Mouse (Mus musculus): ENCODE results near the gene Ank. TPM values are rescaled to one million over a fixed set of nuclear protein-coding genes. Genes with fewer than 3 reads are reported as not detected.
"Not testable (repeated sequence)": the region's sequence is repeated elsewhere in the genome, so short reads cannot be mapped to it uniquely, and the experiment has no call there.

Gene Ank
- total and polyA plus RNA-seq, 3 experiments: 176 to 225 (median 196) TPM

DNA sequence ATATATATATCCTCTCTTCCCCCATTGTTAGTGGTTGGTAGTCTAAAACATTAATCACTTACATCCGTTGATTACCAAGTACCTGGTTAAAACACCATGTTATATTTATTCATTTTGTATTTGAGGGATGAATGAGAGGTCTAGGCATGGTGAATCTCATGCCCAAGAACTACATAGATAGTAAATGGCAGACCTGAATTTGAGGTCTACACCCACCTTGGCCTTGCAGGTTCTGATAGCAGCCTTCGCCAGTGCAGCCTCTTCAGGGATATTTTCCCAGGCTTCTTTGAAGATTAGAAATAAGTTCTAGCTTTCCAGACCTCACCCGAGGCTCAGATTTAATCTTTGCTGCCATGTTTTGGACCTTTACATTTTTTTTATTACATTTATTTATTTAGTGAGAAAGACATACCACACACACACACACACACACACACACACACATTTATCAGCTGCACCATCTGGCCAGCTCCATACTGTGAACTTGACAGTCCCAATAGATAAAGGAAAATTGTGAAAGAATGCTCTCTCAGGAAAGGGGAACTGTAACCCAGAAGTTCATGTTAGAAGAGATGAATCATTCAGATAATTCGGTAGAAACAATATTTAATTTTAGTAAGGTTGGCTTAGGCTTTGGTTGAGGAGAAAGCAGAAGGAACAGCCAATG lies 2.5 kb downstream of the Ank start:
- no peak overlapping the region for H3K9ac ChIP-seq (ENCODE audit: low read depth, low read length)
- H3K27me3 ChIP-seq (ENCODE audit: control insufficient read depth, insufficient read depth, low read length): no peaks in the 10 kb centered on the region
- peaks cover 15% of the 10 kb centered on the region for H3K36me3 ChIP-seq (ENCODE audit: control insufficient read depth, insufficient read depth, low read length)
- TF ChIP-seq POLR2A (IDR thresholded peaks at IDR 0.05; ENCODE audit: insufficient read depth, low read depth, low read length) (no peak), EP300 (IDR thresholded peaks at IDR 0.05; ENCODE audit: insufficient read depth, low read depth, low read length) (no peak), CTCF (IDR thresholded peaks at IDR 0.05) (no peak)
- no peak overlapping the region for H3K4me3 ChIP-seq
- DNase-seq: no peak
- 51% methylated on average over 4 of the region's 4 CpGs for WGBS
- intact Hi-C loops (cut with DNase I): loop anchor here (5.0 kb wide), 1 partner anchor 143 kb away; no protein-coding TSS in a partner anchor
- peaks cover 5% of the 10 kb centered on the region; the same call in 1 of the 2 replicates for H3K79me2 ChIP-seq (replicated peaks; ENCODE audit: control insufficient read depth, insufficient read depth, low read length)
- H3K27ac ChIP-seq: 0 out of 2 replicates have a peak overlapping the region, but pooled peaks have one; percentile 27
- peaks cover 1% of the 10 kb centered on the region for H3K4me1 ChIP-seq (ENCODE audit: control insufficient read depth, insufficient read depth, low read length)

DNA sequence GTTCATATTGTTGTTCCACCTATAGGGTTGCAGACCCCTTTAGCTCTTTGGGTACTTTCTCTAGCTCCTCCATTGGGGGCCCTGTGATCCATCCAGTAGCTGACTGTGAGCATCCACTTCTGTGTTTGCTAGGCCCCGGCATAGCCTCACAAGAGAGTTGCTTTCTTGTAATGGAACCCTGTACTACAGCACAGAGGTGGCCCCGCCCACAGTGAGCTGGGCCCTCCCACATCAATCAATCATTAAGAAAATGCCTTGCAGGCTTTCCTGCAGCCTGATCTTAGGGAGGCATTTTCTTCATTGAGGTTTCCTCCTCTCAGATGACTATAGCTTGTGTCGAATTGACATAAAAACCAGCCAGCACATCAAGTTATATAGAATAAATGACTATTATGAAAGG lies 3.9 kb downstream of the Ank start:
- H3K79me2 ChIP-seq (replicated peaks; ENCODE audit: control insufficient read depth, insufficient read depth, low read length); H3K9ac ChIP-seq (ENCODE audit: low read depth, low read length); H3K27ac ChIP-seq; DNase-seq; intact Hi-C loops (cut with DNase I); H3K4me3 ChIP-seq; H3K4me1 ChIP-seq (ENCODE audit: control insufficient read depth, insufficient read depth, low read length); H3K27me3 ChIP-seq (ENCODE audit: control insufficient read depth, insufficient read depth, low read length): not testable (repeated sequence)
- 86% methylated on average over 3 of the region's 3 CpGs for WGBS
- peaks cover 19% of the 10 kb centered on the region for H3K36me3 ChIP-seq (ENCODE audit: control insufficient read depth, insufficient read depth, low read length)

DNA sequence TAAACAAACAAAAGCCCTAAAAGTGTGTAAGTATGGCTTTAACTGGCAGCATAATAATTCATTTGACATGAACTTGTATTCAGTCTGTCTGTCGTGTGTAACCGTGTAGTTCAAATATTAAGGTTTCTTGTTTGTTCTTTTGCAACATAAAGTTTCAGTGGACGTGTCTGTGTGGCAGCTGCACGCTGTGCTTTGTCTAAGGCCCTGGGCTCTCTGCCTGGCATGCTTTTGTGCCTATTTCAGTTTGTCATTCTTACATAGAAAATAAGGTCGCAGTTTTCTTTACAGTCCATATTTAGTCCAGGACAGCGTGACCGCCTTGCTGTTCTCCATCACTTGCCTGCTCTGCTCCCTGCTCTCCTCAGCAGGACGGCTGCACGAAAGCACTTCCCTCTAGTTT lies 5.8 kb downstream of the Ank start:
- peak in 1 of 2 experiments; percentile 22 for DNase-seq
- intact Hi-C loops (cut with DNase I): no loop called here
- Histone ChIP-seq H3K4me1 (ENCODE audit: control insufficient read depth, insufficient read depth, low read length) (peaks cover 1% of the 10 kb centered on the region), H3K9ac (ENCODE audit: low read depth, low read length) (peak overlapping the region; percentile 41), H3K27me3 (ENCODE audit: control insufficient read depth, insufficient read depth, low read length) (no peaks in the 10 kb centered on the region), H3K4me3 (no peak overlapping the region), H3K79me2 (replicated peaks; ENCODE audit: control insufficient read depth, insufficient read depth, low read length) (0 out of 2 replicates have a peak, but pooled peaks cover 3% of the 10 kb centered on the region), H3K27ac (peak overlapping the region; percentile 48), H3K36me3 (ENCODE audit: control insufficient read depth, insufficient read depth, low read length) (peaks cover 19% of the 10 kb centered on the region)
- TF ChIP-seq POLR2A (IDR thresholded peaks at IDR 0.05; ENCODE audit: insufficient read depth, low read depth, low read length) (no peak), CTCF (IDR thresholded peaks at IDR 0.05) (no peak), EP300 (IDR thresholded peaks at IDR 0.05; ENCODE audit: insufficient read depth, low read depth, low read length) (no peak)
- 58% methylated on average over 9 of the region's 9 CpGs for WGBS

DNA sequence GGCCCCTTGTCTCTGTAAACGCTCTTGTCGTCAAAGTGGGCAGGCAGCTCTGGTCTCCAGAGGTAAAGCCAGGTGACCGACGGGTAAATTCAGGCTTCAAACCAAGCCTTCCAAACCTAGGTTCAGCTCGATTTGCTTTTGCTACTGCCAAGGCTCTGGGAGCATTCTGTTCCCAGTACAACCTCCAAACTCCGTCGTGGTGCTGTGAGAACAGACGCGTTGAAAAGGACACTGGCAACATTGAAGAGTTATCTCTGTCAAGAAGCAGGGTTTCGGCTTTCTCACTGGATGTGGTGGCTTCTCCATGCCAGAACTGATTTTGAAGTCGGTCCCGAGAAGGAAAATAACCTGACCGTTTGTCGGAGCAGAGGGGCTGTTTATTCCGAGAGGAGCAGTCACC lies 9.5 kb downstream of the Ank start:
- TF ChIP-seq POLR2A (IDR thresholded peaks at IDR 0.05; ENCODE audit: insufficient read depth, low read depth, low read length): no peak
- peak; percentile 75; the same call in 1 of the 2 replicates for TF ChIP-seq EP300 (IDR thresholded peaks at IDR 0.05; ENCODE audit: insufficient read depth, low read depth, low read length)
- TF ChIP-seq CTCF (IDR thresholded peaks at IDR 0.05): no peak
- Histone ChIP-seq H3K27ac (peak overlapping the region; percentile 65), H3K9ac (ENCODE audit: low read depth, low read length) (peak overlapping the region; percentile 39), H3K4me1 (ENCODE audit: control insufficient read depth, insufficient read depth, low read length) (peaks cover 11% of the 10 kb centered on the region), H3K79me2 (replicated peaks; ENCODE audit: control insufficient read depth, insufficient read depth, low read length) (peaks cover 3% of the 10 kb centered on the region; the same call in 1 of the 2 replicates), H3K27me3 (ENCODE audit: control insufficient read depth, insufficient read depth, low read length) (no peaks in the 10 kb centered on the region), H3K4me3 (peak overlapping the region; percentile 28), H3K36me3 (ENCODE audit: control insufficient read depth, insufficient read depth, low read length) (peaks cover 16% of the 10 kb centered on the region)
- intact Hi-C loops (cut with DNase I): no loop called here
- peak in 1 of 2 experiments; percentile 53 for DNase-seq
- WGBS: 57% methylated on average over 15 of the region's 15 CpGs

DNA sequence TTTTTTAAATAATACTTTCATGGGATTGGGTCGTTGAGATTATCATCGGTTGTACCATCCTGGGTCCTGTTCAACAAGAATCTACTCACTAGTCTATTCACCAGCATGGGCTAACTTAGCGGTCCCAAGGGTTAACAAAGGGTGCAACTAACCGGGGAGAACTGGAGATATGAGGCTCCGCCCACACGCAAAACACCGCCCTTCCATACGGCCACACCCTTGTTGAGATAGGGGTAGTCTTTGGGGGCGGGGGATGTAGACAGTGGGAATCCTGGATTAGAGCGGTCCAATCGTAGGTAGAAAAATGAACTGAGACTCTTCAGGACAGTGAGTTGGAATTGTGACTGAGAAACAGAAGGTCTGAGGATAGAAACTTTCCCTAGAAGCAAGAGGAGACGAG lies 10.2 kb downstream of the Ank start:
- no peak overlapping the region for H3K4me3 ChIP-seq
- peaks cover 14% of the 10 kb centered on the region for H3K36me3 ChIP-seq (ENCODE audit: control insufficient read depth, insufficient read depth, low read length)
- no peaks in the 10 kb centered on the region for H3K27me3 ChIP-seq (ENCODE audit: control insufficient read depth, insufficient read depth, low read length)
- H3K4me1 ChIP-seq (ENCODE audit: control insufficient read depth, insufficient read depth, low read length): peaks cover 11% of the 10 kb centered on the region
- WGBS: 65% methylated on average over 12 of the region's 12 CpGs
- H3K27ac ChIP-seq: peak overlapping the region; percentile 65
- TF ChIP-seq EP300 (IDR thresholded peaks at IDR 0.05; ENCODE audit: insufficient read depth, low read depth, low read length) (no peak), POLR2A (IDR thresholded peaks at IDR 0.05; ENCODE audit: insufficient read depth, low read depth, low read length) (no peak), CTCF (IDR thresholded peaks at IDR 0.05) (no peak)
- peaks cover 1% of the 10 kb centered on the region; the same call in 1 of the 2 replicates for H3K79me2 ChIP-seq (replicated peaks; ENCODE audit: control insufficient read depth, insufficient read depth, low read length)
- 0 out of 2 replicates have a peak overlapping the region, but pooled peaks have one; percentile 20 for H3K9ac ChIP-seq (ENCODE audit: low read depth, low read length)
- intact Hi-C loops (cut with DNase I): no loop called here
- no peak for DNase-seq

DNA sequence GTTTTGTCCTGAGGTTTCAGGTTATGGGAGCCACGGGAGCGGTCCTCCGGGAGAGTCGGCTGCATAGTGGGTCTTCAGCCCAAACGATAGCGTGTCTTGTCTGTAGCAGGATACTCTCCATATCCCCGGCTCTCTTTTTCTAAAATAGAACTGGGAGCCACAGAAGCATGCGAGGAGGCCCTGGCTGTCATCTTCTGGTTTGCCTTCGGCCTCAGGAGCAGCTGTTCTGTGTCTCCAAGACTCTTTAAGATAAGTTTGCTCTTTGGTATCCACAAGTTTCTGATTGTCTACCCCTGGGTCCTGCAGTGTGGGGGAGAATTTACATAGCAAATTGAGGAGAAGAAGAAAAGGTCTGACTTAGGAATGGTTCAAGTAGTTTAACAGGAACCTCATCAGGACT lies 10.7 kb downstream of the Ank start:
- Histone ChIP-seq H3K9ac (ENCODE audit: low read depth, low read length) (peak overlapping the region; percentile 6; the same call in 1 of the 2 replicates), H3K27me3 (ENCODE audit: control insufficient read depth, insufficient read depth, low read length) (no peaks in the 10 kb centered on the region), H3K4me3 (peak overlapping the region; percentile 5; the same call in 1 of the 2 replicates), H3K27ac (peak overlapping the region; percentile 65), H3K4me1 (ENCODE audit: control insufficient read depth, insufficient read depth, low read length) (peaks cover 15% of the 10 kb centered on the region), H3K79me2 (replicated peaks; ENCODE audit: control insufficient read depth, insufficient read depth, low read length) (peaks cover 1% of the 10 kb centered on the region; the same call in 1 of the 2 replicates), H3K36me3 (ENCODE audit: control insufficient read depth, insufficient read depth, low read length) (peaks cover 11% of the 10 kb centered on the region)
- whole genome bisulfite sequencing: 61% methylated on average over 9 of the region's 9 CpGs
- no peak for DNase-seq
- intact Hi-C loops (cut with DNase I): no loop called here
- TF ChIP-seq POLR2A (IDR thresholded peaks at IDR 0.05; ENCODE audit: insufficient read depth, low read depth, low read length) (no peak), CTCF (IDR thresholded peaks at IDR 0.05) (no peak), EP300 (IDR thresholded peaks at IDR 0.05; ENCODE audit: insufficient read depth, low read depth, low read length) (no peak)
